Mouse (Mus musculus) hematopoietic stem cell, adult 5-6 weeks (primary cell): ENCODE measurements around the gene Gm45021. TPM values are rescaled to one million over a fixed set of nuclear protein-coding genes. Genes with fewer than 3 reads are reported as not detected.

ENCODE experiments used
- ATAC-seq, 2 experiments: fragments of 125-278 bp in 1 of 2; replicated peaks in 1 of 2; 2 replicates each; pipeline ENCODE4 v1.8.0; 2016 to 2017; ENCODE audit warnings: inconsistent platforms in 2 of 2, mild to moderate bottlenecking in 2 of 2, moderate number of reproducible peaks in 2 of 2, low read depth in 1 of 2, moderate TSS enrichment in 1 of 2; ENCODE audit not compliant: low FRiP score in 2 of 2, poor library complexity in 2 of 2, severe bottlenecking in 2 of 2, insufficient read depth in 1 of 2, low TSS enrichment in 1 of 2
- total RNA-seq: library from RNA; stranded (forward); fragments of 172-1452, 232-1000 nt; gene quantifications from 2 replicates; pipeline ENCODE4 v1.2.3, GENCODE M21; 2017

The Gm45021 gene
- not detected in 2 replicates for total RNA-seq

DNA sequence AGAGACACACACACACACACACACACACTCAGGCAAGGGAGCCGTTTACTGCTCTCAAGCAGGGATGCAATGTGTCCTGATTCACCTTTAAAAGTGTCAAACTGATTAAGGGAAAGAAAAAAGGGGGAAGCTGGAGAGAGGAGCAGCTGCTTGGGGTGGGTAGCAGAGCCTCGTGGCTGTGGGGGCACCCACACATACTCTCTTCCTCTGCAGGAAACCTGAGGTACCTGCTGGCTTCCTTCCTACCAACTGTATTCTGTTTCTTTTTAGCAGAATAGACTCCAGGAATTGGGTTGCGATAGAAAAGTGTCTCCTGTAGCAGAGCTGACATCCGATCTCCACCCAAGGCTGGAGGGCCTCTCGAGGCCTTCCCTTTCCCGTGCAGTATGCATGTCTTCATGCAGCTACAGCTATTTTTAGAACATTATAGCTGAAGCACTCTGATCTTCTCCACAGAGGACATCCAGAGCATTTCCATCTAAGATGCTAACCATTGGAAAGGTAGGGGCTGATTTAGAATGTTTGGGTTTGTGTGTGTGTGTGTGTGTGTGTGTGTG, at the start of gene Gm45021:
Gm45021 (plus strand) TSS at position 417 of the 557 bp plus-strand sequence.
- ATAC-seq, result peak; percentile 63 to 65

GRCm38 (mm10) chr6:48539860-48540259, 49.5 kb upstream of the Gm45021 start:
- ATAC-seq, result no peak

DNA sequence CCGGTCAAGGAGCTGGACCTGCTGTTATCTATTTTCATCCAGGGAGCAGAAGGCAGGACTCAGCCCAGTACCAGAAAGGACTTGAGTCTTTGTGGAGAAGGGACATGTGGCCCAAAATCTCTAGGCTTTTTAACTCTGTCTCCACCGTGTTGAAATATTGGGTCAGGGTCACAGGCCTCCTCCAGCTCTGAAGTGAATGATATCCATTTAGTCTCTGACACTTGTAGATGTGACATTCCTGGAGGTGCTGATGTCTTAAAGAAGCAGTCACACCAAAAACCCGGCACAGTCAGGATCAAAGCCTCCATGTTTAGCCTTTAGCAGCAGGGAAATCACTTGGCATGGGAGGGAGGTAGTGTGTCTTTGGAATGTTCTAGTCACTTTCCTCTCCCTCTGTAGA, 48.7 kb upstream of the Gm45021 start:
- no peak for ATAC-seq

GRCm38 (mm10) chr6:48541560-48542450, 47.6 kb upstream of the Gm45021 start:
- ATAC-seq, result peak; percentile 29 to 47; a peak in 3 of 4 replicates

- ATAC-seq, result no peak
Measured at GRCm38 (mm10) chr6:48542631-48543030, 46.8 kb upstream of the Gm45021 start.

- ATAC-seq, result no peak
Measured at GRCm38 (mm10) chr6:48545251-48545650, 44.2 kb upstream of the Gm45021 start.

DNA sequence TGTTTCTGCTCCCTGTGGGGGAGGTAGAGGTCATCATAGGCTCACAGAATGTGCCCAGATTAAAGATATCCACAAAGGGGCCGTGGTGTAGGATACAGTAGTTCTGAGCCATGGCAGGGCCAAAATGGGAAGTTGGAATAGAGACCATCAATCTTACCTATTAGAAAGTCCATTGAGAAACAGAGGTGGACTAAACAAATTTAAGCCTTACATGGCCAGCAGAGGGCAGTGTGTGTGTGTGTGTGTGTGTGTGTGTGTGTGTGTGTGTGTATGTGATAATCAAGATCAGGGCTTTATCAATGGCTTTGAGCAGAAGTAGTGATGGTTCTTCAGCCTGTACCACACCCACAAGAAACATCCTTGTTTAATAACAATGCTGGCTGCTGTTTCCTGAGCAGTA, 43.1 kb upstream of the Gm45021 start:
- ATAC-seq, result 0 out of 4 replicates have a peak, but pooled peaks of 1 of the 2 experiments have one; percentile 13

- ATAC-seq, result no peak
Measured at GRCm38 (mm10) chr6:48546858-48547257, 42.6 kb upstream of the Gm45021 start.

- ATAC-seq, result no peak
Measured at GRCm38 (mm10) chr6:48548314-48548713, 41.1 kb upstream of the Gm45021 start.

- no peak for ATAC-seq
Measured at GRCm38 (mm10) chr6:48552918-48553317, 36.5 kb upstream of the Gm45021 start.

- no peak for ATAC-seq
Measured at GRCm38 (mm10) chr6:48553819-48554218, 35.6 kb upstream of the Gm45021 start.

DNA sequence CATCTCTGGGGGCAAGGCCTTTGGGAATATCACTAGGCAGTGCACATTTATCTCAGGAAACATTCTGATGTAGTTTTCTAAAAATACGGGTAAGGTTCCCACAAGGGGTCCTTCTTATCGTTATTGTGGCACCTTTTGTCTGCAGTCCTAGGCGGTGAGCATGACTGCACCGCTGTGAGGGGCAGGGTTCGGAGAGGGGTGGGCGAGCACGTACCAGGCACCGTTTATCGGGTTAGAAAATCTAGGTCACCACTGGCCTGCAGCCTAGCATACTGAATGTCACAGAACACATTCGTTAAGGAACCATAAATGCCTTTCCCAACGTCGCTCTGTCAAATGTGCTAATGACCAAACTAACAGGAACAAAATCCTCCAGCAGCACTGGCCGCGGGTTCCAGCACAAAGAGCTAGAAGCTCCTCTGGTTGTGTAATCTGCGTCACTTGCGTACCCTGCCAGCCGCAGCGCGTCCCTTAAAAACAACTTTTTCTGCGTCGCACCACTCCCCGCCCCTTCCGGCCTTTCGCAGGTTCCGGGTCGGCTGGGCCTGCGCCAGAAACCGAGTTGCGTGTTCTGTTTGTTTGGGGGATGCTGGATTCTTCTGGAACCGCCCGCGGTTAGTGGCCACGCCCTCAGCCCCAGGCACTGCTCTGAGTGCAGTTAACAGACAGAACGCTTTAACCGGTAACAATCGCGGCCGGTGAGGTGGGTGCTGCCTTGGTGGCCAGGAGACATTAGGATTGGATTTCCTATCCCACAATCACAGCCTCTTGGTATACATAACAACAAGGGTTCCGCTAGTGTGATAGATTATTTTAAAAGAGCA, 34.9 kb upstream of the Gm45021 start, which contains the start of gene Lrrc61:
Lrrc61 (plus strand) TSS at position 517 of the 824 bp plus-strand sequence.
- ATAC-seq, result peak; percentile 94 to 98

DNA sequence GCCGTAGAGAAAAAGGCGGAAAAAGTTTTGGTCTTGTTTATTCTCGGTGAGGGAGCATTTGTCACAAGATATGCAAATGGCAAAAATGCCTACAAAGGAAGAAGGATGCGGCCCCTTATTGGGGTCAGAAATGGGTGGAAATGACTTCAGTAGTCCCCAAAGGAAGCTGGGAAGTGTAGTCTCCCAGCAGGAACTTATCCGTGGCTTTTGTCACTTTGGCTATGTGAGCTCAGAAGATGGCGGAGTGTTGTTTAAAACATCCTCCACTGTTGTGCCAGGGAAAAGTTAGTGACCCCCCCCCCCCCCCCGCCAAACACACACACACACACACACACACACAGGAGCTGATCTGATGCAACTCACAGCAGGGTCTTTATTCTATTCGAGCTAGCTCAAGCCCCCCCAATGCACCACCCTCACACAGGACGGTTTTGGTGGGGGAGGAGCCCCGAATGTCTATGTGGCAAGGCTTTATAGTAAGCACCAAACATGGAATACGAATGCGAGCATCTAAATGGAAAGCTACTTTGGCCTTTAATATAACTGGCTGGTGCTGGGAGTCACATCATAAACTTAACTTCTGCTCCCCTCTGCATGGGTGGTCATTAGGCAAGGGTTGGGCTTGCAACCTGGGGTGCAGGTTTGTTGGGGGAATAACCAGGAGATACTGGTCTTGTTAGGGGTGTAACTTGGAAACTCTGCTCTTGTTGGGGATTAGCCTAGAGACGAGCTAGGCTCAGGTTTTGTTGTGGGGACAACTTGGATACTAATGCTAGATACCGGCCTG, 34.1 kb upstream of the Gm45021 start:
- ATAC-seq, result peak; percentile 29 to 33; a peak in 2 of 4 replicates

DNA sequence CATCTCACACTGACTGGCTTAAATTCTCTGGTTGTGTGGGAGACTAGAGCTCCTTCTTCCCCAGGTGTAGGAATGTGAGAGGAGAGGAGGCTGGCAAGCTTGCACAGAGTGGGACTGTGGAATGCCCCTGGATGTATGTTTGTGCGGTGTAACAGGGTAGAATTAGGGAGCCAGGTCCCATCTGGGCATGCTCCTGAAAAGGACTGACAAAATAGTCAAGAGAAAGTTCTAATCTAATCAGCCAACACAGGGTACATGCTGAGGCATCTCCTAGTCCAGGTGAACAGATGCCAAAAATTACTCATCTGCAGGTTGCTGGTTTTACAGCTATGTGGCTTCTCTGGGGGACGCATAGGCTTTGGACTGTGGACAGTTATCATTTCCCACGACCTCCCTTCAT, 33.5 kb upstream of the Gm45021 start:
- no peak for ATAC-seq

DNA sequence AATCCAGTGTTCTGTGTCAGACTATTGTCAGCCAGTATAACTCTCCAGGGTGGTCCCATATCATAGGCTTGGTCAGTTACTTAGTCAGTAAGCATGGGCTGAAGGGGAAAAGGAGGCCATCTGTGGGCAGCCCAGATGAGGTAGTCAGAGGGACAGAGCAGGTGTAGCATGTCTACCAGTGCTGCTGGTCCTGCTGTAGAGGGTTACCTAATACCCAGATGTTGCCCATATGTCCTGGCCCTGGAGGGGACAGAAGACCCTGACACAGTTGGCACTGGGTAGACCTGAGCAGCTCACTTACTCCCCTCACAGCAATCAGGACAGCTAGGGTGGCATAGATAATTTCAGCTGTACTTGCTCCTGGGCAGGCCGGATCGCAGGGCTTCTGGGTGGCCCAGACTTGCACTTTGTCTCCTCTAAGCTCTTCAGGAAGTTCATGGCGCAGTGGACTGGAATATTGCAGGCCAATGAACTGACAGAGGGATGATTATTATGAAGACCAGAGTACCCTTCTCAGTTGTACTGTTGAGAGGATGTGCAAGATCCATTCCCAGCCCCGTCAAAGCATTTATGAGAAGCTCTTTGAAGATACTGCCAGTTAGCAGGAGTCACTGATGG, 23.6 kb upstream of the Gm45021 start:
- no peak for ATAC-seq

DNA sequence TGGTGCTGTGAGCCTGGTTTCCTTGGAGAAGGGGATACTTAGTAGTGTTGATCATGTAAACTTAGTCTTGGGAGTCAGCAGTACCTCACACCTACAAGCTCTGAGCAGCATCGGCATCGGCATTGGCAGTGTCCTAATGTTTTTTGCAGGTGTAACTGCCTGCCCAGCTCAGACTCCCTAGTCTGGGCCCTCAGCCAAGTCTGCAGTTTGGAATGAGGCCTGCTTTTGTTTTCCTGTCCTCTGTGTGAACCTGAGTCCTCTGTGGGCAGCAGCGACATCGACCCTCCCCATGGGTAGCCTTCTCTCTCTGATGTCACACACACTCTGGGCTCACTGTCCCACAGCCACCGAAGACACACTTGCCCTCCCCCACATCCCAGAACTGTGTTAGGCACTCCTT, 23.1 kb upstream of the Gm45021 start:
- no peak for ATAC-seq
